Mouse (Mus musculus): Measurements from ENCODE around the gene Rab15. TPM values are rescaled to one million over a fixed set of nuclear protein-coding genes. Genes with fewer than 3 reads are reported as not detected.

Rab15 gene
- polyA plus RNA-seq, 1 experiment: 20.3 TPM

GRCm38 (mm10) chr12:76784056-76784619, 38.6 kb downstream of the Rab15 start:
- DNase-seq: no peak
- 63% methylated on average over 10 of the region's 10 CpGs for WGBS
- Histone ChIP-seq H3K4me1 (ENCODE audit: control insufficient read depth, insufficient read depth, low read length) (no peaks in the 10 kb centered on the region), H3K4me3 (replicated peaks; ENCODE audit: extremely low read depth, low read depth, low read length) (no peak overlapping the region)
- TF ChIP-seq POLR2A (IDR thresholded peaks at IDR 0.05; ENCODE audit: borderline replicate concordance, extremely low read depth, low read depth, low read length) (no peak), CTCF (IDR thresholded peaks at IDR 0.05; ENCODE audit: insufficient read depth, low read length) (no peak)

- no peaks in the 10 kb centered on the region for H3K4me1 ChIP-seq (ENCODE audit: control insufficient read depth, insufficient read depth, low read length)
- no peak overlapping the region for H3K4me3 ChIP-seq (replicated peaks; ENCODE audit: extremely low read depth, low read depth, low read length)
- TF ChIP-seq POLR2A (IDR thresholded peaks at IDR 0.05; ENCODE audit: borderline replicate concordance, extremely low read depth, low read depth, low read length) (no peak), CTCF (IDR thresholded peaks at IDR 0.05; ENCODE audit: insufficient read depth, low read length) (no peak)
- 82% methylated on average over 12 of the region's 12 CpGs for WGBS
- DNase-seq: no peak
Observed at GRCm38 (mm10) chr12:76780639-76781468, 41.9 kb downstream of the Rab15 start.

- 85% methylated on average over 5 of the region's 5 CpGs for WGBS
- Histone ChIP-seq H3K4me1 (ENCODE audit: control insufficient read depth, insufficient read depth, low read length) (no peaks in the 10 kb centered on the region; the same call in 1 of the 2 replicates), H3K4me3 (replicated peaks; ENCODE audit: extremely low read depth, low read depth, low read length) (no peak overlapping the region)
- DNase-seq: no peak
- TF ChIP-seq CTCF (IDR thresholded peaks at IDR 0.05; ENCODE audit: insufficient read depth, low read length): no peak
- no peak for TF ChIP-seq POLR2A (IDR thresholded peaks at IDR 0.05; ENCODE audit: borderline replicate concordance, extremely low read depth, low read depth, low read length)
Observed at GRCm38 (mm10) chr12:76779951-76780350, 42.8 kb downstream of the Rab15 start.

DNA sequence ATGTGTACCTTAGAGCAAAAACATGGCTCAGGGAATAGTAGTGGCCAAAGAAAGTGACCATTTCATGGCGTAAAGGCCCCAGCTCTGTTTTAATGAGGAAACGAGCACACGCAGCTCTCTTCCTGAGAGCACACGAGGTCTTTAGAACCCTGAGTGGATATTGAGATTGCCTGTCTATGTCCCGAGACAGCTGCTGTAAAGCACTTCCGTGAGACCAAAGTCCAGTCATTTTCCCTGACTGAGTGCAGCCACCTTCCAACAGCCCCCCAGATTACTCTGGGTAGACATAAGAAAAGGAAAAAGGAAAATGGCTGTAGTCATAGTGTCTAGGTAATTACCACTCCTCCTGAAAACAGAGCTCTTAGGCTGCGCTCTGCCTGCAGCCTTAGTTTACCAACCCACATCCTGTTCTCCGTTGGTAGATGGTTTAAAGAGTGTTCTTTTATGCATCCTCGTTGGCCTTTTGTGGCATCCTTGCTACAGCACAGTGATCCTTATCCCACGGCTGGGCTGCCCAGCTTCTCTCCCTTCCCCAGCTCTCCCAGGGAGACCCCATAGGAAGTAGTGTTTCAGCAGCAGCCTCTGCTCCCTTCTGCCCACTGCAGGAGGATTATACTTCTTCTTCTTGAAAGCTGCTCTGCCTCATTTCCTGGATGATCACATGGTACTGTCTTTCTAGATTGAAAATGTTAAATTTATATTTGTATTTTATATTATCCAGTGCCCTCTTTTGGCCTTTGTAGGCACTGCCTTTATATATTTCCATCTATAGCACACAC, 44.2 kb downstream of the Rab15 start:
- H3K4me3 ChIP-seq (replicated peaks; ENCODE audit: extremely low read depth, low read depth, low read length): no peak overlapping the region
- no peak for TF ChIP-seq CTCF (IDR thresholded peaks at IDR 0.05; ENCODE audit: insufficient read depth, low read length)
- TF ChIP-seq POLR2A (IDR thresholded peaks at IDR 0.05; ENCODE audit: borderline replicate concordance, extremely low read depth, low read depth, low read length): no peak
- 81% methylated on average over 10 of the region's 10 CpGs for WGBS
- no peak for DNase-seq
- H3K4me1 ChIP-seq (ENCODE audit: control insufficient read depth, insufficient read depth, low read length): peaks cover 3% of the 10 kb centered on the region

DNA sequence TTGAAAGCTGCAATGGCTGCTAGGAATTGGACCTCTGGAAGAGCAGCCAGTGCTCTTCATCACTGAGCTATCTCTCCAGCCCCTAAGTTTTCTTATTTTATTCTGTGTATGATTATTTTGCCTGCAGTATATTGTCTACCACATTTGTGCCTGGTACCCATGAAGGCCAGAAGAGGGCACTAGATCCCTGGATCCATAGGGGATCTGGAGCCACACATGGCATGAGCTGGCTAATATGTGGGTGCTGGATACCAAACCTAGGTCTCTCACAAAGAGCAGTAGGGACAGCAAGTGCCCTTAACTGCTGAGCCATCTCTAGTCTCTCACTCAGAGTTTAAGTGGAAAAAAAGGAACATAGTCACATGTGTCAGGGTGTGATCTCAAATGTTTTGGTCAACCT, 44.9 kb downstream of the Rab15 start:
- no peak for DNase-seq
- Histone ChIP-seq H3K4me1 (ENCODE audit: control insufficient read depth, insufficient read depth, low read length) (peaks cover 3% of the 10 kb centered on the region), H3K4me3 (replicated peaks; ENCODE audit: extremely low read depth, low read depth, low read length) (no peak overlapping the region)
- TF ChIP-seq CTCF (IDR thresholded peaks at IDR 0.05; ENCODE audit: insufficient read depth, low read length): no peak

GRCm38 (mm10) chr12:76776898-76777297, 45.8 kb downstream of the Rab15 start:
- WGBS: 66% methylated on average over 5 of the region's 5 CpGs
- TF ChIP-seq CTCF (IDR thresholded peaks at IDR 0.05; ENCODE audit: insufficient read depth, low read length) (no peak), POLR2A (IDR thresholded peaks at IDR 0.05; ENCODE audit: borderline replicate concordance, extremely low read depth, low read depth, low read length) (no peak)
- peaks cover 3% of the 10 kb centered on the region for H3K4me1 ChIP-seq (ENCODE audit: control insufficient read depth, insufficient read depth, low read length)
- no peak overlapping the region for H3K4me3 ChIP-seq (replicated peaks; ENCODE audit: extremely low read depth, low read depth, low read length)
- no peak for DNase-seq

GRCm38 (mm10) chr12:76775132-76775531, 47.6 kb downstream of the Rab15 start:
- 73% methylated on average over 4 of the region's 4 CpGs for WGBS
- no peak for DNase-seq
- H3K4me1 ChIP-seq (ENCODE audit: control insufficient read depth, insufficient read depth, low read length): peaks cover 3% of the 10 kb centered on the region
- TF ChIP-seq POLR2A (IDR thresholded peaks at IDR 0.05; ENCODE audit: borderline replicate concordance, extremely low read depth, low read depth, low read length): no peak
- no peak for TF ChIP-seq CTCF (IDR thresholded peaks at IDR 0.05; ENCODE audit: insufficient read depth, low read length)
- H3K4me3 ChIP-seq (replicated peaks; ENCODE audit: extremely low read depth, low read depth, low read length): no peak overlapping the region

DNA sequence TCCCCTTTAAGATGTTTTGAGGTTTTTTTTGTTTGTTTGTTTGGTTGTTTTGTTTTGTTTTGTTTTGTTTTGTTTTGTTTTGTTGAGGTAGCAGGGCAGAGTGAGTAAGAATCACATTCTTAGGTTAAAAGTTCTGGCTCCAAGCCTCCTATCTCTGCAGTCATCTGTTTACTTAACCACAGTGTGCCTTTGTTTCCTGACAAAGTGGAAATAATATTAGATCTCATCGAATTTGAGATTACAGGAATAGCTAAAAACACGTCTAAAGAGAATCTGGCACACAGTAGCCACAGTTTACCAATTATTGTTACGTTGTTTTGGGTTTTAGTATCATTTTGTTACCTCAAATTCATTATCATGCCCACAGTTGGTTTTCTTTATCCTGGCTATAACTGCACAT, 48.1 kb downstream of the Rab15 start:
- Histone ChIP-seq H3K4me1 (ENCODE audit: control insufficient read depth, insufficient read depth, low read length) (peaks cover 3% of the 10 kb centered on the region), H3K4me3 (replicated peaks; ENCODE audit: extremely low read depth, low read depth, low read length) (no peak overlapping the region)
- no peak for TF ChIP-seq POLR2A (IDR thresholded peaks at IDR 0.05; ENCODE audit: borderline replicate concordance, extremely low read depth, low read depth, low read length)
- no peak for TF ChIP-seq CTCF (IDR thresholded peaks at IDR 0.05; ENCODE audit: insufficient read depth, low read length)
- DNase-seq: no peak
- WGBS: 43% methylated on average over 3 of the region's 3 CpGs

- 84% methylated on average over 5 of the region's 5 CpGs for WGBS
Observed at GRCm38 (mm10) chr12:76771540-76771939, 51.2 kb downstream of the Rab15 start.

More at GRCm38 (mm10) chr12:76771540-76771939, 51.2 kb downstream of the Rab15 start:
- no peak for DNase-seq
- TF ChIP-seq POLR2A (IDR thresholded peaks at IDR 0.05; ENCODE audit: borderline replicate concordance, extremely low read depth, low read depth, low read length): no peak
- no peak for TF ChIP-seq CTCF (IDR thresholded peaks at IDR 0.05; ENCODE audit: insufficient read depth, low read length)
- H3K4me1 ChIP-seq (ENCODE audit: control insufficient read depth, insufficient read depth, low read length): peaks cover 3% of the 10 kb centered on the region
- no peak overlapping the region for H3K4me3 ChIP-seq (replicated peaks; ENCODE audit: extremely low read depth, low read depth, low read length)

Data from lung, adult 2 months (tissue).